Mouse (Mus musculus) ES-Bruce4 (cell line): ENCODE measurements at regions not wholly inside any gene's neighbourhood (a gene's known extent, or its start where the extent isn't known, plus 50 kb on each side); places are given as distances from the start of the nearest gene placed in this dataset.

Source experiments
- H3K27ac ChIP-seq: 2 replicates; pipeline ENCODE4 v1.5.1; 2012; ENCODE audit warnings: low read length, inconsistent platforms; ENCODE audit not compliant: insufficient read depth
- H3K27me3 ChIP-seq: 2 replicates; pipeline ENCODE4 v1.6.1; 2012; ENCODE audit warnings: mild to moderate bottlenecking, low read length, inconsistent platforms; ENCODE audit not compliant: control insufficient read depth, poor library complexity, insufficient read depth, severe bottlenecking
- H3K36me3 ChIP-seq: 2 replicates; pipeline ENCODE4 v1.6.1; 2012; ENCODE audit warnings: inconsistent platforms, mild to moderate bottlenecking, low read length, moderate library complexity; ENCODE audit not compliant: control insufficient read depth, poor library complexity, insufficient read depth, severe bottlenecking
- H3K4me1 ChIP-seq: one replicate; pipeline ENCODE4 v1.8.1; 2011; ENCODE audit warnings: low read length; ENCODE audit not compliant: control insufficient read depth, insufficient read depth
- H3K4me3 ChIP-seq: 2 replicates; pipeline ENCODE4 v1.5.1; 2011; ENCODE audit warnings: low read depth, mild to moderate bottlenecking, low read length
- H3K9ac ChIP-seq: 2 replicates; pipeline ENCODE4 v1.6.1; 2012; ENCODE audit warnings: low read depth, mild to moderate bottlenecking, inconsistent platforms; ENCODE audit not compliant: poor library complexity, severe bottlenecking
- H3K9me3 ChIP-seq: replicated peaks from 2 replicates; pipeline ENCODE4 v1.6.1; 2012; ENCODE audit warnings: mild to moderate bottlenecking, low read length, inconsistent platforms; ENCODE audit not compliant: control insufficient read depth, poor library complexity, insufficient read depth, severe bottlenecking
- CTCF ChIP-seq: IDR thresholded peaks from one replicate; pipeline ENCODE4 v1.8.1; 2011; ENCODE audit warnings: low read depth, low read length
- EP300 ChIP-seq: IDR thresholded peaks from 2 replicates; pipeline ENCODE4 v1.6.1; 2011; ENCODE audit warnings: low read depth, low read length; ENCODE audit not compliant: insufficient read depth
- POLR2A ChIP-seq: IDR thresholded peaks from one replicate; pipeline ENCODE4 v1.8.1; 2011; ENCODE audit warnings: low read length; ENCODE audit not compliant: insufficient read depth

- Histone ChIP-seq H3K9me3 (no peaks in the 10 kb centered on the region), H3K9ac (no peak overlapping the region), H3K4me3 (no peak overlapping the region), H3K27me3 (no peaks in the 10 kb centered on the region), H3K27ac (no peak overlapping the region), H3K4me1 (no peaks in the 10 kb centered on the region), H3K36me3 (no peaks in the 10 kb centered on the region)
- TF ChIP-seq EP300 (no peak), POLR2A (no peak), CTCF (no peak)
These were observed 145.8 kb upstream of the Pkdcc start for GRCm38 (mm10) chr17:83069246-83069645.

GRCm38 (mm10) chr17:83071746-83072145 lies 143.3 kb upstream of the Pkdcc start:
- no peaks in the 10 kb centered on the region for H3K27me3 ChIP-seq
- no peaks in the 10 kb centered on the region for H3K4me1 ChIP-seq
- H3K4me3 ChIP-seq: no peak overlapping the region
- no peak for TF ChIP-seq POLR2A
- TF ChIP-seq CTCF: no peak
- no peak for TF ChIP-seq EP300
- H3K27ac ChIP-seq: no peak overlapping the region
- no peak overlapping the region for H3K9ac ChIP-seq
- H3K36me3 ChIP-seq: no peaks in the 10 kb centered on the region
- H3K9me3 ChIP-seq: no peaks in the 10 kb centered on the region

- H3K27ac ChIP-seq: no peak overlapping the region
- H3K4me3 ChIP-seq: no peak overlapping the region
- no peak overlapping the region for H3K9ac ChIP-seq
- H3K36me3 ChIP-seq: no peaks in the 10 kb centered on the region
- H3K27me3 ChIP-seq: no peaks in the 10 kb centered on the region
- no peaks in the 10 kb centered on the region for H3K4me1 ChIP-seq
- H3K9me3 ChIP-seq: no peaks in the 10 kb centered on the region
- TF ChIP-seq CTCF (no peak), EP300 (no peak), POLR2A (no peak)
These were observed 142.9 kb upstream of the Pkdcc start for GRCm38 (mm10) chr17:83072175-83072574.

GRCm38 (mm10) chr17:83074893-83075292 lies 140.2 kb upstream of the Pkdcc start:
- H3K27me3 ChIP-seq: no peaks in the 10 kb centered on the region
- H3K4me3 ChIP-seq: no peak overlapping the region
- H3K36me3 ChIP-seq: no peaks in the 10 kb centered on the region
- H3K4me1 ChIP-seq: no peaks in the 10 kb centered on the region
- H3K9me3 ChIP-seq: 0 out of 2 replicates have a peak, but pooled peaks cover 1% of the 10 kb centered on the region
- H3K27ac ChIP-seq: no peak overlapping the region
- no peak for TF ChIP-seq EP300
- no peak for TF ChIP-seq CTCF
- TF ChIP-seq POLR2A: no peak
- no peak overlapping the region for H3K9ac ChIP-seq

GRCm38 (mm10) chr17:83077737-83078600 lies 137.1 kb upstream of the Pkdcc start:
- Histone ChIP-seq H3K27ac (no peak overlapping the region), H3K27me3 (no peaks in the 10 kb centered on the region), H3K4me3 (no peak overlapping the region), H3K36me3 (no peaks in the 10 kb centered on the region), H3K4me1 (no peaks in the 10 kb centered on the region), H3K9ac (no peak overlapping the region), H3K9me3 (0 out of 2 replicates have a peak, but pooled peaks cover 4% of the 10 kb centered on the region)
- no peak for TF ChIP-seq EP300
- no peak for TF ChIP-seq POLR2A
- no peak for TF ChIP-seq CTCF

GRCm38 (mm10) chr17:83078601-83079360 lies 136.3 kb upstream of the Pkdcc start:
- no peak overlapping the region for H3K9ac ChIP-seq
- H3K36me3 ChIP-seq: no peaks in the 10 kb centered on the region
- peaks cover 11% of the 10 kb centered on the region for H3K9me3 ChIP-seq
- TF ChIP-seq CTCF: no peak
- TF ChIP-seq POLR2A: no peak
- TF ChIP-seq EP300: no peak
- no peaks in the 10 kb centered on the region for H3K4me1 ChIP-seq
- no peaks in the 10 kb centered on the region for H3K27me3 ChIP-seq
- no peak overlapping the region for H3K27ac ChIP-seq
- H3K4me3 ChIP-seq: no peak overlapping the region
